Mouse (Mus musculus) heart, postnatal 0 days (tissue): ENCODE data around the gene Pla1a.

Source experiments
- CTCF ChIP-seq: IDR thresholded peaks from 2 replicates; pipeline ENCODE4 v1.5.1; 2016; ENCODE audit warnings: antibody characterized with exemption, control low read depth, low read depth
- EP300 ChIP-seq: IDR thresholded peaks from 2 replicates; pipeline ENCODE4 v1.6.1; 2016; ENCODE audit warnings: antibody characterized with exemption, low read depth

- TF ChIP-seq EP300 (no peak), CTCF (no peak)
Measured at GRCm38 (mm10) chr16:38441611-38442010, 8.7 kb upstream of the Pla1a start.
